Mouse (Mus musculus) 416B (cell line): ENCODE measurements at regions not wholly inside any gene's neighbourhood (a gene's known extent, or its start where the extent isn't known, plus 50 kb on each side); places are given as distances from the start of the nearest gene placed in this dataset.

Source experiments
- DNase-seq: peaks from one replicate; pipeline ENCODE4 v3.0.0; 2011; ENCODE audit warnings: low read depth

DNA sequence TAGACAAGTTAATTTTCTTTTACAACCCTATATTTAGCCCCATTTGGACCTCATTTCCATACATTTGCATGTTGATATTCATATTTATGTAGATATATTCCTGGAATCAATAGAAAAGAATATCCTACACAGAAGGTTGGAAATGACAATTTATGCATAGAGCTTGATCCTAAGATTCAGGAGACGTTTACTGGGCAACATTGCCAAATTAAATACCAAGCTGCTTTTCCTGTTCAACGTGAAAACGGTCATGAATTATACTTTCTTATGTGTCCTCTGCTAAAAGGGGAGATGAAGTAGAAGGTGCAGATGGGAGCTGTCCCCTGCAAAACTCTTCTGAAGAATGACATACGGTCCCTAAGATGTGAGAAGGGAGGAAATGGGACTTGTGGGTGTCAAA lies 2888.9 kb upstream of the Lrrc6 start:
- no peak for DNase-seq

DNA sequence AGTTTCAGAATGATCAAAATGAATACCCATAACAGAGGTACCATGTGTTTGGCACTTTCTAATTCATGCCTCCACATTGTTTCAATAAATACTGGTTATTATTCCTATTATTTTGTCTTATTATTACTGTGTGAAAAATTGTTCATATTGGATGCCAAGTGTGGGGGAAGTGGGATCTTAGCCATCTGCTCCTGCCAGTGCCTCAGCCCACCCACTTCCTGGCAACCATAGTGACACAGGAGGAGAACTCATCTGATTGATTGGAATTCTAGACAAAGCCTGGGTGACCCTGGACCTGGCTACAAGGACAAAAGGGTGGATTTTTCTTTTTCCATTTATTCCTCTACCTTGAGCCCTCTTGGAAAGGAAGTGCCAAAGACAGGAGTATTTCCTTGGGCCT lies 2886.8 kb upstream of the Lrrc6 start:
- no peak for DNase-seq

DNA sequence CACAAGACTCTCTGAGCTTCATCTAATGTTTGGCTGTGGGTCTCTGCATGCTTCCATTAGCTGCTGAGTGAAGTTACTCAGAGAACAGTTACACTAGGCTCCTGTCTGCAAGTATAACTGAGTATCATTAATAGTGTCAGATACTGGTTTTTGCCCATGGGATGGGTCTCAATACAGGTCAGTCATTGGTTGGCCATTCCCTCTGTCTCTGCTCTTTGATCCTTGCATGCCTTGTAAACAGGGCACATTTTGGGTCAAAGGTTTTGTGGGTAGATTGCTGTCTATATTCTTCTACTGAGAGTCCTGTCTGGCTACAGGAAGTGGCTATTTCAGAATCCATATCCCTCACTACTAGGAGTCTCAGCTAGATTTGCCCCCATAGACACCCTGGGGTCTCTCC lies 2864.7 kb upstream of the Lrrc6 start:
- DNase-seq, result no peak

DNA sequence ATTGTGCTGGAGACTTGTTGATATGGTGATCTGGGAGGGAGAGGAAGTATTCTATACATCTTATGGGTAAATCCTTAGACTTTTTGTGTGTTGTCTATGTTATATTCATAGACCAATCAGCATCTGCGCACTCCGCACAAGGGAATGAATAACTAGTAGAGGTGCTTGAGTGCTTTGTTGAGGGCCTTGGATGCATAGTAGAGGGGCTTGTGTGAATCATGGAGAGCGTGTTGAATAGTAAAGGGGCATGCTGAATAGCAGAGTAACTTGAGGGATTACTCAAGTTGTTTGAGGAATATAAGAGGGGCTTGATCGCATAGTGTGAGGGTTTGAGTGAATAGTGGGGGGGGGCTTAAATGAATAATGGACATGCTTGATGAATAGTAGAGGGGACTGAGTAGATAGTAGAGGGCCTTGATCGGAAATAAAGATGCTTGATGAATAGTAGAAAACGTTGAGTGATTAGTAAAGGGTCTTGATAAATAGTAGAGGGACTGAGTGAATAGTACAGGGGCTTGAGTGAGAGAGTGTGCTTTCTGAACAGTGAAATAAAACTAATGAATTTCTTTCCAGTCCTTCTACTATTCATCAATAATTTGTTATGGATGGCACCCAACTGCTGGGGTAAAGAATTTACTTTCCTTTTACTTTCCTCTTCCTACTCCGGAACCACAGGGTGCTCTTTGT lies 2849.5 kb upstream of the Lrrc6 start:
- DNase-seq, result no peak

DNA sequence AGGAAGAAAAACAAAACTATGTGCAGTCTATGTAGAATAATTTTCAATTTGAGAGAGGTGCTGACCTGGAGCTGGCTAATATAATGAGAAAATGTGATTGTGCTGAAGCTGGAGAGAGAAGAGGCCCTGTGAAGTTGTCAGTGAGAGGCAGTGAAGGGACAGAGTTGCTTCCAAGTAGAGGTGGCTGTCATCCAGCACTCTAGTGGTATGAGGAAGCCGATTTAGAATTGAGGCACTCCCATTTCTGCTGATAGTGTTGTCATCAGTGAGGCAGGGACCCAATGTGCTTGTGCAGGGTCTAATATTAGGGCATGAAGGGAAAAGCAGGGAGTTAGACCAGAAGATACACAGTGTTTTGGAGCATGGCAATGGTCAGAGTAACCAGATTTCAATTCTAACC lies 2845.4 kb upstream of the Lrrc6 start:
- no peak for DNase-seq

DNA sequence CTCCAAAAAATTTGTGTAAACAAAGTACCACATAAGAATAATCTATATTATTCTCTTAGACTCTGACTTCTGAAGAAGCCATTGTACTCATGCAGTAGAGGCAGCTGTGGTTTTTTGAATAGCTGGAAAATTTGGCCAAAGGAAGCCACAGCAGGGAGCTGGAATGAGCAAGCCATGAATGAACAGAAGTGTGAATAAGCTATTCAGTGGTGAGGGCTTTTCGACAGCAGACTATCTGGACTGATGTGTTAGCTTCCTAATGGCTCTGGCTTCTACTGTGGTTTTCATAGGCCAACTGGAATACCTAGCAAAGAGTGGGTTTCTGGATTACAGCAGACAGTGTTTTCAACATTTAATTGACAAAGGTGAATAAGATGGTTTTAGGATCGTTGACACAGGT lies 2842.0 kb upstream of the Lrrc6 start:
- DNase-seq, result no peak

DNA sequence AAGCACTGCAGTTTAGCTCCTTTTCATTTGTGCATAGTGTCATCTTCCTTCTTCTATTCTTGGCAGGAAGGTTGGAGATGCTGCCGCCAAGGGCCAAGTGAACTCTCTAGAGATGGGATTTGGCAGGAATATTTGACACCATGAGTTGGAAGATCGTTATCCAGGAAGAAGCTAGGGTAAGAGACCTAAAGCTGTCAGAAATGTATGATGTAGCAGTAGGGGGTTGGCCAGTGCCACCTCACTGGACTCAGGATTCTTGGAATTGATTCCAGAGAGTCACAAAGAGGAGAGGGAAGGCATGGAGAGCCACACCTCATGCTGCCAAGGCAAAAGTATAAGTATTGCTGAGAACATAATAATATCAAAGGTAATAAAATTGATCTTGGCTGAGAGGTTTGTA lies 2835.8 kb upstream of the Lrrc6 start:
- DNase-seq, result no peak

DNA sequence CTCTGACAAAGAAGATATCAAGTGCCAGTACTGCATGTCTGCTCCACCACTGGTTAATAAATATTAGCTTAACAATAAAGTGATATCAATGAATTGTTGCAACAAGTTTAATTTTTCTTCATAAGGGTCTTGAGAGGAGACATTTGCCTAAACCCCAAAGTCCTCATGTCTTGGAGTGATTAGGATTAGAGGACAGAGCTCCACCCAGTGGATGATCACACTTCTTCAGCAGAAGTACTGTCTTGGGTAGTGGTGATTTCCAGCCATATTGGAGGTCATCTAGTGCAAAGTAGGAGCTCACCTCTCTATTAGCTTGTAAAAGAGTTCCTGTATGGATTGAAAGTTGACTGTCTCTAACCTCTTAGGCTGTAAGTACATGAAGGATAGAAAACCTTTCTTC lies 2825.8 kb upstream of the Lrrc6 start:
- no peak for DNase-seq

DNA sequence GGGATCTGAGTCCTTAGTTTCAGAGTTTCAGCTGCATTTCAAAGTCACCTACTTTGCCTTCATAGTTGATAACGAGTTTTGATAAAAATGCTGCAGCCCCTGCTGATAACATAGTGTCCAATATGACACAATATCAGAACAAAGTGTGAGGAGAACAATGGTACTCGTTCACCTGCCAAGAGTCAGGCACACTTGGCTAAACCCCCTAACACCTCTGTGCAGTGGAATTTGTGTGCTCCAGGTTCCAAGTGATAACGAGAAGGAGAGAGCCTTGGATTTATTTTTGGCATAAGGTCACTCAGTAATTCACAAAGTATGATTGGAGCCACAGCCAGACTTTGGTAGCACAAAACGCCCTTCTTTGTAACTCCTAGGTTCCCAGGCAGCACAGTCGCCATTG lies 2802.4 kb upstream of the Lrrc6 start:
- DNase-seq, result no peak

DNA sequence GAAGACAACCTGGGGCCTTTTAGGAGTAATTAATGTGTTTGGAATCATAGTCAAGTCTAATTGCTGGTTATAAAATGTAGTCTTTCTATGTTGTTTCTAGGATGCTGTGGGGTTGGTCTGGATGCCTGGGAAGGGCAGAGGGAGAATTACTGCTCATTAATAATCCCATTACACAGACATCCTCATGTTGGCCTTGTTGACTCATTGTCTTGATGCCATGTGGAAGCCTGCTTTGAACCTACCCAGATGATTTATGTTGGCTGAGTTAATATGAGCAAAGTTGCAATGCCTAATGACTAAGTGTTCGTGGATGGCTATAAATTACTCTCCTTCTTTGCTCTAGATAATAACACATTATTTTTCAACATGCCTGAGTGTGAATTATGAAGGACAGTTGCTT lies 2790.6 kb upstream of the Lrrc6 start:
- no peak for DNase-seq

DNA sequence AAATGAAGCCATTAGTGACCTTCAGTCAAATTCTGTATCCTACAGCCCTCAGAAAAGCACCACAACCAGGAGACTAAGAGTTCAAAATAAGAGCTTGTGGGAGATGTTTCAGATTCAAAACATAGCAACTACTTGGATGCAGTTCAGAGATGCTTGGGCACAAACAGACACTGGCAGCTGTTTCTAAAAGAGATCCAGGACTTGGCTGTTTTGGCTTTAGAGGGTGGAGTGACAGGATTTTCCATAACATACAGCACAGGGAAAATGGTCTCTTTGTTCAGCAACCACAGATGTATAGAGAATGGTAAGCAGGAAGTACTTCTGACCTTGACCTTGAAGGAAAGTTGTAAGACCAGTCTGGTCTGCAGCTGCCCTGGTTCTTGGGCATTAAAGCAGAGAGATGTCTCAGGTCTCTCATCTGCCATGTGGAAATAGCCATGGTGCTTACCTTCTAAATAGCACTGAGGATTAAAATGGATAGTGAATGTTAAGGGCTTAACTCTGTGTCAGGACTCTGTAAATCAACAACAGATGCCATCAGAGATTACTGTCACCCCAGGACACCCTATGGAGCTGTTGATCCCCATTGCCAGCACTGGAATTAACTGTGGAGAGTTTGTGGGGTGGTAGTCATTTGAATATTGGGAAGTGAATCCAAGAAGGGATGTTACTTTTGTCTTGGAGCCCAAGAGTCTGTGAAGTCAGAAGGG lies 2775.0 kb upstream of the Lrrc6 start:
- no peak for DNase-seq

DNA sequence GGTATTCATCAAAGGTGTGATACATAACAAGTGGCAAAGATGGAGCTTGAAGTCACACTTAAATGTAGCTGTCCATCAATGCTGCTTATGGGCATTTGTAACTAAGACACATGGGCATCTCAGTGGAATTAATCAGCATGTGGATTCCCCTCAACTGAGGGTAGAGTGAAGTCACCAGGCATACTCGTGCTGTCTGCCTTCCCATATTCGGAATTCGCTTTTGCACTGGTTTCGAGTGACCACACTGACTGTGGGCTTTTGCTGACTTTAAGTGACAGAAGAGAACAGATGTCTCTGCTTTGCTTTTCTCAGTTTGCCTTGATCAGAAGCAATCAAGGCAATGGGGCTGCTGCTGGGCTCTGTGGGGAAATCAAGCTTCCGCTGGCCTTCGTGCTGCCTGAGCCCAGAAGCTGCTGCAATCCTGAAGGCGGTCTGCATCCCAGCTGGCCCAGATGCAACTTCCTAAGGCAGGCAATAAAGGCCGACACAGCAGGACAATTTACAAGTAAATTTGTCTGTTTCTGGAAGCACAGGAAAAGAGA lies 2773.6 kb upstream of the Lrrc6 start:
- no peak for DNase-seq

DNA sequence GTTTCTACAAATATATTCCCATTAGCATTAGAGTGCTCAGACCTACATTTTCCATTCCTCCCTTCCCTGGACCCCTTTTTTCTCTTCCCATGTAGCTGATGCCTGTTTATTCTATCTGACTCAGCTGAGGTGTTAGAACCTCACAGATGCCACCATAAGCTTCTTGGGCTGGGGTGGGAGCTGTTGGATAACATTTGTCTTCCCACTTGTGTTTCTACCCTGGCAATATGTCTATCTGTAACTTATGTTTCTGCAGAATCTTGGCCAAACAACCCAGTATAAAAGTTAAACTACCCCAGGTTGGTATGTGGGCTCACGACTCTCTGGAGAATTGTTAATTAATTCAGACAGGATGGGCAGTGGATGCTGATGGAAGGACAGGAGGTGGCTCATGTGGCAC lies 2772.8 kb upstream of the Lrrc6 start:
- no peak for DNase-seq

DNA sequence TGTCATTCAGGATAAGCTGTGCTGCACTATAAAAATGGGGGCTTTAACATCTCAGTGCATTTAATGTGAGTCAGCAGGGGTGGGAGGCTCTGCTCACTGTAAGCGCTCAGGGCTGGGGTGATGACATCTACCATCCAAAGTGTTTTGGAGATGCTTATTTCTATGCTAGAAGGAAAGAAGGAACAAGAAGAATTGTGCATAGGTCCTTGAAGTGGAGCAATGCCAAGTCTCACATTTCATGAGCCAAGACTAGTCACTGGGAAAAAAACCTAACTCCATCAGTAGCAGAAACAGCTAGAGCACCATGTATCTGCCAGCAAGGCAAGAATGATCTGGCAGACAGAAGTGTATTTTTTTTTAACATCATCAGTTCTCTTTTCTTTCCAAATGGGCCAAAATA lies 2761.2 kb upstream of the Lrrc6 start:
- DNase-seq, result no peak

DNA sequence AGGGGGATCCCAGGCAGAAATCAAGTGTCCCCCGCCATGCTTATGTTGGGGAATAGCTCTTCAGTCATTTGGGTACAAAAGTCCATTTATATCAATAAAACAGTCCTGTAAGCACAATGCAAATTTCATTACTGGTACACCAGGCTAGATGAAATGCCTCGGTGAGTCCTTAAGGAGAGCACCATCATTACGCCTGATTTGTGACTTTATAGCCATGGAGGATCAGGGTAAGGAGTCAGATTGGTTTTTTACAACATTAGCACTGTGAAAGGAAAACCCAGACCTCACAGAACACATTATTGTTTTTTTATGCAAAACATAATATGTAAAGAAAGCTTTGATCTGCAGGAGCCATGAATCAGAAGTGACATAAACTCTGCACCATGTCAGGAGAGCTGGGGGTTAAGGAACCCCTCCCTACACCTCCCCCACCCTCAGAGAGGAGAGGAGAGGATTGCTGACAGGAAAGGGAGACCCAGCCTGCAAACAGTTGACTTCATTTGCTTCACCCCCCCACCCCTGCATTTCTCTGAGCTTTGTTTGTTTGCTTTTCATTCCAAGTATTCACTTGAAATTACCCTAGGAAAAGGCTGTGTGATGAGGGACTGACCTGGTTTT lies 2756.6 kb upstream of the Lrrc6 start:
- no peak for DNase-seq

DNA sequence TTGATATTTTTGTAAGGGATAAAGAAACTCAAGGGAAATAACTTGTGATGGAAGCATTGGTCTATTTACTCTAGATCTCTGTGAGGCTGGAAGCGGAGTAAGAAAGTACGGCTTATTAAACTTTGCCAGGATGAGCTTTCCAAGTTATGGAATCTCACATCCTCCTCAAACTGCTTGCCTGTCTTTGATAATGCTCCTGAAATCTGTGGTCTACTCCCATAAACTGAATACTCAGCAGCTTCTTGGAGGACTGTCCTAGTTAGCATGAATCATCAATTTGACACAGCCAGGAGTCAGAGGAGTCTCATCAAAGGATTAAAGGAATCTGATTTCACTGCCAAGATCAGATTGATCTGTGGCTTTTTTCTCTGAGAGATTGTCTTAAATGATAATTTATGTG lies 2753.0 kb upstream of the Lrrc6 start:
- DNase-seq, result no peak

DNA sequence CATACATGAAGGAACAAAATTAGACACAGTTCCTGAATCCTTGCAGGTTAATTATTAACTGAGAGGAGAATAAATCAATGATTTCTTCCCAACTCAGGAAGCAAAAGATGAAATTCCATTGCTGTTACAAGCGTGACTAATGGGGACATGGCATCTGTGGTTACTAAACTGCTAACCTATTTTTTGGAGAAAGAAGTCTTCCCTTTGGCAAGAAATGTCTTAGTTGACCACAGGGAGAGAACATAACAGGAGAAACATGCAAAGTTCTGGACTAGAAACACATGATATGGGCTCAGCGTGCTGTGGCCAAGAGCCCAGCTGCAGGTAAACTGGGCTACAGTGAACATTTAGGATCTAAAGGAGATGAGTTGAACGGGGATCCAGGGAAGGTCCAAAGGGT lies 2751.4 kb upstream of the Lrrc6 start:
- no peak for DNase-seq

DNA sequence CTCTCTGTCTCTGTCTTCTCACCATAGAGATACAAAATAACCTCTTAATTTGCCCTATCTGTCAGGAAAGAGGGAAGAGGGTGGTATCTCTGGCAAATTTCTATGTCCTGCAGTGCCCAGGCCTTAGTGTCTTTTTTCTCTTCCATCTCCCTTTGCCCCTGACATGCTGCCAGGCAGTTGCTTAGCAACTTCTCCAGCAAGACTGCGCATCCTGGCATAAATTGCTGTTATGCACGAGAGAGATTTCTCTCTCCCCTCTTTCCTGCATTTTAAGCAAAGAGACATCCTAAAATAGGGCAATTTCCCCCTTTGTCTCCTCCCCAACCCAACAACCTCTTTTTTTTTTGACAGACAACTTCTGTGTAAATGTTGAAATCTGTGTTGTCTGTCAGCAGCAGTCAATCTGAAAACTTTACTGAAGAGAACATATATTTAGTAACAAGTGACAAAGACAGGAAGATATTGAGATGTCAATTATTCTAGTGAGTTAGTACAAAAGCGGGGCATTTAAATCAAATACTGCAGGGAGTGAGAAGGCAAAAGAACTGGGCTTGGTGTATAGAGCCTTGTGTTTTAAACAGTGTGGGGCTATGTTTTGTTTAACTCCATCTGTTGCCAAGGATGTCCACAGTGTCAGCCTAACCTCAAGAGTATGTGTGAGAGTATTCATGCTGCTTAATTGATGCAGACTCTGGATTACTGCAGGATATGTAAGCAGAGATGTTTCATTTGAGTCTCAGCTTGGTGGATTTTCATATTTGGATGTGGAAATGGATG lies 2745.7 kb upstream of the Lrrc6 start:
- DNase-seq, result no peak

DNA sequence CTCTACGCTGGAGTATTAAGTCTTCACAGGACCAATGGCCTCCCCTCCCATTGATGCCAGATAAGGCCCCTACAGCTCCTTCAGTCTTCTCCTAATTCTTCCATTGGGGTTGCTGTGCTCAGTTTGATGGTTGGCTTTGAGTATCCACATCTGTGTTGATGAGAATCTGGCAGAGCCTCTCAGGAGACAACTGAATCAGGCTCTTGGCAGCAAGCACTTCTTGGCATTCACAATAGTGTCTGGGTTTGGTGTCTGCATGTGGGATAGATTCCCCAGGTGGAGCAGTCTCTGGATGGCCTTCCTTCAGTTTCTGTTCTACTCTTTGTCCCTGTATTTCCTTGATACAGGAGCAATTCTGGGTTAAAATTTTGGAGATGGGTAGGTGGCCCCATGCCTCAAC lies 2734.6 kb upstream of the Lrrc6 start:
- no peak for DNase-seq

DNA sequence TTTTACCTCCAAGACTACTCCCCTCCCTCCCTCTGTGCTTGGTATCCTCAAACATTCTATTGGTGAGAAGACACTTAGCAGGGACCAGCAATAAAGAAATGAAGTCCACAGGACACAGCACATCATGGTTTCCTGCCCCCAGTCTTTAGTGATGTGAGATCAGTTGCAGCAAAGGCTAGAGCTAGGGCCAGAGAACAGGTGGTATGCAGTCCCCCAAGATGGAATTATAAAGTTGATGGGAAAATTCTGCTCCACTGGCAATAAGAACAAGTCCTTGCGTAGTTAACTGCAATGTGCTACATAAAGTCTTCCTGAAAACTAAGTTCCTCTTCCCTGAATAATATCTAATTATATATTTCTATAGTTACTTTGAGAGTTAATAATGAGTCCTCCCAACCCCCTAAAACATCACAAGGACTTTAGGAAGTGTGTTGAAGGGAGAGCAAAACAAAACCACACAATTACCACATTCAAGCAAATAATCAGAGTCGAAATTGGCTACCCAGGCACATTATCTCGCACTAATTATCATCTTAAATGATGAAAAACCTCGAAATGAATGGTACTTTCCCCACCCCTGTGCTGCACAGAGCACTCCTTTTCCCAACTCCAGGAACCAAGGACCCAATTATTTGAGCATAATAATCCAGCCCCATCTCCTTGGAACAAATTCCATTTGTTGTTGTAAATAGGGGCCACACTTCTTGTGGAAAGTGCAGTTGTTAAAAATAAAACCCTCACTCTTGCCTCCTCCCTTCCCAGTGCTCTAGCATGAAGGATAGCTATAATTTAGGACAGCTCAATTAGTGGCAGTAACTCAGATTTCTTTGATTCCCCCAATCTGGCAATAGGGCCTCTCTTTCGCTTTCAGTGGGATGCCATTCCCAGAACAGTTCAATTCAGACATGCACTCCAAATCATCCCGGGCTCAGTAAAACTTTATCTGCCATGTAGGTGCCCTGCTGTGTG lies 2724.2 kb upstream of the Lrrc6 start:
- DNase-seq, result no peak

DNA sequence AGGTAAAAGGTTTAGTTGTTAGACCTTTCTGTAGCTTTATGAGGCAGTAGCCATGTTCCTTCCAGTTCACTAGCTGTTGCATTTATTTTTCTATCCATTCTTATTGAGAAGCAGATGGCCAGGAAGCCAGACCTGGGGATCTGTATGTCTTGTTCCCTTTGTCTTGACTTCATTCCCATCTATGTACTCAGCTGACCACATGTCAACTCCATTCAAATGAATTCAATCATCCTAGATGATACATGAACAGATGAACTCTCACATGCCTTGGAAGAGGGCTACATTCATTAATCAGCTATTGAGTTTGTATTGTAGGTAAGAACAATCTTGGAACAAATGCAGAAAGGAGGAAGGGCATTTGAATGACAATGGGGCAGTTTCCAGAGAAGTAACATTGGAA lies 2722.7 kb upstream of the Lrrc6 start:
- DNase-seq, result no peak
